Mouse (Mus musculus) lung, adult 18-20 months (tissue): ENCODE measurements at regions not wholly inside any gene's neighbourhood (a gene's known extent, or its start where the extent isn't known, plus 50 kb on each side); places are given as distances from the start of the nearest gene placed in this dataset.
"Not testable (repeated sequence)": the region's sequence is repeated elsewhere in the genome, so short reads cannot be mapped to it uniquely, and the experiment has no call there.

Source experiments
- DNase-seq, 2 experiments: peaks; one replicate each; pipeline ENCODE4 v3.0.0; 2022; ENCODE audit warnings: mixed read lengths in 2 of 2

DNA sequence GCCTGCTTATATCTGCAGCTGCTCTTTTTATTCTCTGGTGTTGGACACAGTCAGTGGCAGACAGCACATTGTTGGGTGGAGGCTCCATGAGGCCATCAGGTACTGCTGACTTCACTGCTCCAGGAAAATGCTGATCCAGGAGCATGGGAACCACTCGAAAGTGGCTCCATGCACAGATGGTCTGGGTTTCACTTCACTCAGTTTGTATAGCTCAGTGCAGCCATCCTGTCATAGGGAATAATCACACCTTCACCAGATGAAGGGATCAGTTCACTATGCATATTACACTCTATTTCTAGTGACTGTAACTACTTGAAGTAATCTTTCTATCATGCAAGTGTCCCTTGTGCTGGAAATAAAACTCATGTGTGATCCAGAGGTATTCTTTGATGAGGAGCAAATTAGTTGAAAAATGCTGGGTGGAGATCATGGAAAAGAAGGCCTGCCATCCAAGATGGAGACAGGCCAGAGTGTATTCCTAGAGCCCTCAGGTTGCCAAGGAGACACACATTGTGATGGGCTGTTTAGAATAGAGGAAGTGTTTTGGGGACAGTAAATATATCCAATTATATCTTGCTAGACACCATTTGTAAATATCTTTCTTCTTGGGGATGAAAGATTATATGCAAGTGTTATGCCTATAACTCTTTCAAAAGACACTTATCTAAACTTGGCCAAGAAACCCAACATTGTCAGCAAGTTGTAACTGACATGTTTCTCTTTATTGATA is 103.7 kb upstream of the Arhgap42 start:
- DNase-seq = no peak

DNA sequence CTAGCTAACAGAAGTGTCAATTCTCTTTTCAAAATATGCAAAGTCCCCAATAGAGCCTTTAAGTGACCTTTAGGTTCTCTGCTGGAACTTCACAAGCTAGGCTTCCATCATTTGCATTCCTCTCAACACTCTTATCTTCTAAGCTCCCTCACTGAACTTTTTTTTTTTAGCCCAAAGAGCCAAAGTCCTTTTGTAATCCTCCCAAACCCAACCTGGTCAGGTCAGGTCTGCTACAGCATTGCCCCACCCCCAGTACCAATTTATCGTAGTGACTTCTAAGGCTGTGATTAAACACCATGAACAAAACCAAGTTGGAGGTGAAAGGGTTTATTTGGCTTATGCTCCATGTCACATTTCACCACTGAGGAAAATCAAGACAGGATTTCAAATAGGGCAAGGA is 79.7 kb upstream of the Arhgap42 start:
- DNase-seq = no peak

DNA sequence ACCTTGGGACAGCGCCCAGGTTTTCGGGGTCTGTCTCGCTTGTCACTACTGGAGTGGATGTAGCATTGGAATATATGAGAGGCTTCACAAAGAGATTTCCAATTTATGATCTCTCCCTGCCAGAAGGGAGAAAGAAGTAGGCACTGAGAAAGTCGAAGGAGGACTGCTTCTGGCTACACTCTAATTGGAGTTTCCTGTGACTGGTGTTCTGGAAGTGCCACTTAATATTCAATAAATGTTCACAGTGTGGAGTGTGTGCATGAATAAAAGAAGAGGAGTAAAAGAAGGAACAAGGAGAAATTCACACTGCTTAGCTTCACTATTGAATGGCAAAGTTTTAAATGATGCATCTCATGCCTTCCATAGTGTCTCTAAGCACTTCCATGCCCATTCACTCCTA is 77.1 kb upstream of the Arhgap42 start:
- DNase-seq = no peak

DNA sequence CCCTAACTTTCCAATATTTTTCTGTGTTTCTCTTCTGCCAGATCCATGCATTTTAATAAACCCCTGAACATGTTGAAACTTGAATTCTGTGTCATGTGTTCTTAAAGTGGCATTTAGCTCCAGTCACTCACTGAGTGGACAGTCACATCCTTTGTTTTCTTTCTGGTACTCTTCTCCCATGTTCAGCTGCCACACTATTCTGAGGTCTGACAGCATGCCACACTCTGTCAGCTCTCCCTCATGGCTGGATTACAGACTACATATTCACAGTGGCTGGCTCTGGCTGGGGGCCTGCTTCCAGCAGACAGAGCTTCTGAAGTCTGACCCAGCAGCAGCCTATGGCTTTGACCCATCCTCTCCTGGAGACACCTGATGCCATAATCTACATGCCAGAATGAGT is 73.4 kb upstream of the Arhgap42 start:
- DNase-seq = no peak

DNA sequence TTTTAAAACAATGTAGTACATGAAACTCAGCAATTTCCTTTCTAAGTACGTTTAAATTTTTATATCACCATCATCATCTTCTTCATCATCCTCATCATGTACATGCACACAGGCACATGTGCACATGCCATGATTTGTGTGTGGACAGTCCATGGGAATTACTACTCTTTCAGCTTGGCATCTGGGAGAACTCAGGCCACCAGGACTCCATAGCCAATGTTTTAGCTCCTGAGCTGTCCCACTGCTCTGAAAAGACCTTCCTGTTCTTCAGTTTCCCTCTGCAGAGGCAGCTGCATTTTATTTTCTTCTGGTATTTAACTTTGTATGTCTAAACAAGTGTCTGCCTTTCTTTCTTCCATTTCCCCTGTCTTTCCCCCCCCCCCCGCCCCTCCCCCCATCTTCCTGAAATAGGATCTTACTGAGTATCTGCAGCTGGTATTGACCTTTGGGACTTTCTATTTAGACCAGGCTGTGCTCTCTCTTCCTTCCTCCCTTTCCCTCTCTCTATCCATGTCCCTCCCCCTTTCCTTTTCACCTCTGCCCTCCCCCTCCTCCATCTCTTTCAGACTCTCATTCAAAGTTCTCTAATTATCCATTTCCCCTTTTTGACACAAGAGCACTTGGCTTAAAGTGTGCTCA is 72.8 kb upstream of the Arhgap42 start:
- DNase-seq = no peak

DNA sequence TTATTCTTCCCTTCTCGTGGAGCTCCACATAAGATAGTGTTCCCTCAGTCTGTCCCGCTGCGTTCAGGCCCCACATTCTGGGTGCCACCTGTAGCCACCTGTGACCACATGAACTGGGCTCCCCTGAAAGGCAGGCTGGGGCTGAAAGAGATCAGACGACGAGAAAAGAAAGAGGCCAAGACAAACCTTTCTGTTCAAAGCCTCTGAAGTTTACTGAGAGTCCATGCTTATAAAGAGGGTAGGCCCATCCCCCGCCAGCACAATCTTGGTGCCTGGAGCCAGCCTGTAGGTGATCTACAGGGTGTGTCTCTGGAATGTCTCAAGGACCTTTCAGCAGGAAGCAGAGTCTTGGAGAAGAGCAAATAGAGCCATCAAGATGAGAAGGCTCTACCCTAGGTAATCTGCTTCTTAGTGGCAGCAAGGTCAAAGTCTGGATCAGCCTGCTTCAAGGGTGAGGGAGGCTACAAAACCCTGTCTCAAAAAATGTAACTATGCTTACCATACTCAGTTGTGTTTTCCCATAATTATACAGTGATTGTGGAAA is 72.2 kb upstream of the Arhgap42 start:
- not testable (repeated sequence) for DNase-seq

DNA sequence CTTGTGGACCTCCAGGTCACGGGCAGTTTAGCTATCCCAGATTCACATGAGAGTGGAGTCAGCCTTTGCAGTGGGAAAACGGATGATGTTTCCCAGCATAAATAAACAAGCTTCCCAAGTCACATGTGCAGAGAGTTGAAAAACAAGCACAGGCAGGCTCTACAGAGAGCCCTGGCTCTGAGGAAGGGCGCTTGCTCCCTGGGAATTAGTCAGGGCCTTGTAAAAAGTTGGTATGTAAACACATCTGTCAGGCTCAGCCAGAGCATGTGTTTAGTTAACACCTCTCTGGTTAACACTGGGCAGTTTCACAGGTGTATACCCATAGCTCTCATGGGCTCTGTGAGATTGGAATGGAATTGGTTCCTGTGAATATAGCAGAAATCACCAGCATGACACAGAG is 51.9 kb upstream of the Arhgap42 start:
- no peak for DNase-seq

DNA sequence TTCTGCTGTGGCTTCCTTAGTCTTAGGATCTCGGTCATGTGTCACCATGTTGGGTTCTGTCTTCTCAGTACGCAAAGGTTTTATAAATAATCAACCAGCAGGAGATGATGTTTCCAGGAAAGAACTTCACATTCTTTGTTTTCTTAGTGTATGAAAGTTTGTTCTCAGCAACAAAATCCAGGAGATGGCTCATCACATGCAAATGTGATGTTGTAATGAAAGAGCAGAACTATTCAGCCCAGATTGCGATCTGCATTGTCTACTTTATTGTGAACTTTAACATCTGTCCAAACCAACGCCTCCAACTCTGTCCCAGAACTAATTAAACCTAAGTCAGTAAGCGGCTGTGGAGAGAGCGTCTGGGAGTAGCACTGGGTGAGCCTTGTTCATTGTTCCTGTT is 50.7 kb upstream of the Arhgap42 start:
- no peak for DNase-seq
